Mouse (Mus musculus) gastrocnemius, adult 2 months (tissue): ENCODE measurements around the gene Lta. TPM values are rescaled to one million over a fixed set of nuclear protein-coding genes. Genes with fewer than 3 reads are reported as not detected.

ENCODE experiments used
- DNase-seq: peaks from one replicate; pipeline ENCODE4 v3.0.0; 2022
- H3K27ac ChIP-seq: fragments of 200-600 bp; 2 replicates; pipeline ENCODE4 v1.8.1; 2022; ENCODE audit warnings: mild to moderate bottlenecking
- H3K4me3 ChIP-seq: fragments of 200-600 bp; 2 replicates; pipeline ENCODE4 v1.8.1; 2022; ENCODE audit warnings: mild to moderate bottlenecking, moderate library complexity
- CTCF ChIP-seq: fragments of 200-600 bp; IDR thresholded peaks from 2 replicates; pipeline ENCODE4 v1.8.1; 2022; ENCODE audit warnings: antibody characterized with exemption, mild to moderate bottlenecking, moderate library complexity
- intact Hi-C: fragments of 180-260 bp; cut with DNase I; formaldehyde crosslinking; loops from one replicate; pipeline ENCODE4 v1.15.1; 2025
- long read RNA-seq, 2 experiments: library from polyadenylated mRNA; stranded (forward); transcript quantifications; one replicate each; pipeline ENCODE4 v2.0.0; 2021
- total RNA-seq, 2 experiments: library from RNA; stranded (reverse); gene quantifications; 2 replicates each; pipeline ENCODE4 v1.2.3; 2021

The Lta gene
- under 1 TPM in 1 of 2 experiments, not detected in 1; 0.41 TPM for total RNA-seq
- long read RNA-seq, experiment 1, result 0 reads
- long read RNA-seq, experiment 2, partial matches to known transcripts, result 0 of 1 reads
- long read RNA-seq, experiment 2, other reads (novel, unspliced or antisense), result 1 of 1 reads

GRCm38 (mm10) chr17:35204494-35205379, at the start of gene Lta:
Gene Lta, minus strand, starts transcription at chr17:35205351.
- intact Hi-C loops, result no loop called here
- H3K27ac ChIP-seq, result no peak within 1 kb of the TSS
- DNase-seq, result no peak
- no peak for TF ChIP-seq CTCF
- H3K4me3 ChIP-seq, result no peak within 1 kb of the TSS

GRCm38 (mm10) chr17:35254241-35255098, 49.3 kb upstream of the Lta start:
- TF ChIP-seq CTCF, result peak; percentile 92; the same call in 1 of the 2 replicates
- intact Hi-C loops, result no loop called here
- peak; percentile 73 for DNase-seq

GRCm38 (mm10) chr17:35253293-35254093, 48.3 kb upstream of the Lta start:
- TF ChIP-seq CTCF, result no peak
- no peak overlapping the region for H3K4me3 ChIP-seq
- intact Hi-C loops, result no loop called here

More at GRCm38 (mm10) chr17:35254241-35255098, 49.3 kb upstream of the Lta start:
- H3K27ac ChIP-seq, result no peak overlapping the region
- no peak overlapping the region for H3K4me3 ChIP-seq

GRCm38 (mm10) chr17:35252619-35253292, 47.6 kb upstream of the Lta start:
- no peak overlapping the region for H3K4me3 ChIP-seq
- no peak for DNase-seq
- no peak overlapping the region for H3K27ac ChIP-seq
- intact Hi-C loops, result no loop called here
- no peak for TF ChIP-seq CTCF

More at GRCm38 (mm10) chr17:35253293-35254093, 48.3 kb upstream of the Lta start:
- H3K27ac ChIP-seq, result no peak overlapping the region
- DNase-seq, result no peak

GRCm38 (mm10) chr17:35251981-35252380, 46.8 kb upstream of the Lta start:
- intact Hi-C loops, result no loop called here
- Histone ChIP-seq H3K4me3 (no peak overlapping the region), H3K27ac (no peak overlapping the region)
- TF ChIP-seq CTCF, result no peak
- DNase-seq, result no peak

- no peak for DNase-seq
- H3K27ac ChIP-seq, result no peak overlapping the region
- intact Hi-C loops, result no loop called here
- TF ChIP-seq CTCF, result no peak
- no peak overlapping the region for H3K4me3 ChIP-seq
Measured at GRCm38 (mm10) chr17:35251162-35251719, 46.1 kb upstream of the Lta start.

- intact Hi-C loops, result no loop called here
- no peak for DNase-seq
- H3K27ac ChIP-seq, result no peak overlapping the region
- H3K4me3 ChIP-seq, result no peak overlapping the region
- no peak for TF ChIP-seq CTCF
Measured at GRCm38 (mm10) chr17:35250348-35251120, 45.4 kb upstream of the Lta start.

- intact Hi-C loops, result no loop called here
- no peak for TF ChIP-seq CTCF
- H3K27ac ChIP-seq, result no peak overlapping the region
- no peak overlapping the region for H3K4me3 ChIP-seq
- no peak for DNase-seq
Measured at GRCm38 (mm10) chr17:35249451-35250197, 44.5 kb upstream of the Lta start.

GRCm38 (mm10) chr17:35248986-35249385, 43.8 kb upstream of the Lta start:
- DNase-seq, result no peak
- no peak overlapping the region for H3K4me3 ChIP-seq
- H3K27ac ChIP-seq, result no peak overlapping the region
- intact Hi-C loops, result no loop called here
- TF ChIP-seq CTCF, result no peak

GRCm38 (mm10) chr17:35247144-35247543, 42.0 kb upstream of the Lta start:
- H3K27ac ChIP-seq, result no peak overlapping the region
- no peak overlapping the region for H3K4me3 ChIP-seq
- no peak for TF ChIP-seq CTCF
- DNase-seq, result no peak
- intact Hi-C loops, result no loop called here
